ENCODE assay signal across 7 mouse cellular contexts in genomic region chr4:41568239-41568638, GRCm38 (mm10). TPM values are rescaled to one million over a fixed set of nuclear protein-coding genes. Genes with fewer than 3 reads are reported as not detected.
DNase-seq lines count a peak whose midpoint lies in the region; ATAC-seq and TF ChIP-seq lines count a peak whose summit lies in the region.

No protein-coding gene starts in this region.

- 4% methylated on average over 19 of the region's 19 CpGs for WGBS in forebrain, embryonic 11.5 days
- 2% methylated on average over 19 of the region's 19 CpGs for WGBS in hindbrain, embryonic 13.5 days
- 5% methylated on average over 19 of the region's 19 CpGs for WGBS in midbrain, embryonic 11.5 days

- H3K9me3 ChIP-seq in ES-Bruce4 (replicated peaks; ENCODE audit: control insufficient read depth, insufficient read depth, low read length, poor library complexity, severe bottlenecking), result no peaks in the 10 kb centered on the region
- no peaks in the 10 kb centered on the region for H3K9me3 ChIP-seq in forebrain, embryonic 11.5 days (ENCODE audit: control insufficient read depth, low read length)
- H3K9me3 ChIP-seq in hindbrain, embryonic 13.5 days, result no peaks in the 10 kb centered on the region
- H3K9me3 ChIP-seq in midbrain, embryonic 11.5 days (ENCODE audit: control insufficient read depth, low read length), result no peaks in the 10 kb centered on the region

- no peak for ATAC-seq in forebrain, embryonic 11.5 days (replicated peaks; ENCODE audit: low FRiP score)
- peak; percentile 18; the same call in 1 of the 2 replicates for ATAC-seq in hindbrain, embryonic 13.5 days (ENCODE audit: low FRiP score)
- no peak for ATAC-seq in midbrain, embryonic 11.5 days (ENCODE audit: low FRiP score)

- peak overlapping the region; percentile 79 for H3K4me3 ChIP-seq in ES-Bruce4 (ENCODE audit: low read depth, low read length)
- H3K4me3 ChIP-seq in forebrain, embryonic 11.5 days (ENCODE audit: low read depth, low read length), result peak overlapping the region; percentile 70
- peak overlapping the region; percentile 80 for H3K4me3 ChIP-seq in hindbrain, embryonic 13.5 days
- peak overlapping the region; percentile 60 for H3K4me3 ChIP-seq in midbrain, embryonic 11.5 days (ENCODE audit: low read depth, low read length)

- TF ChIP-seq CTCF in ES-Bruce4 (IDR thresholded peaks at IDR 0.05; ENCODE audit: low read depth, low read length), result no peak

- H3K4me2 ChIP-seq in forebrain, embryonic 11.5 days (ENCODE audit: low read depth, low read length, severe bottlenecking), result peak overlapping the region; percentile 89
- H3K4me2 ChIP-seq in hindbrain, embryonic 13.5 days, result peak overlapping the region; percentile 85
- H3K4me2 ChIP-seq in midbrain, embryonic 11.5 days, result peak overlapping the region; percentile 73

- TF ChIP-seq EP300 in ES-Bruce4 (IDR thresholded peaks at IDR 0.05; ENCODE audit: insufficient read depth, low read depth, low read length), result no peak

- intact Hi-C loops in left cerebral cortex, postnatal 14 days (cut with DNase I), result loop anchor here (5.0 kb wide), 2 partner anchors 46 to 101 kb away; partner anchors contain the start of gene Nudt2

- TF ChIP-seq POLR2A in ES-Bruce4 (IDR thresholded peaks at IDR 0.05; ENCODE audit: insufficient read depth, low read length), result no peak

- no peaks in the 10 kb centered on the region; the same call in 1 of the 2 replicates for H3K27me3 ChIP-seq in ES-Bruce4 (ENCODE audit: control insufficient read depth, insufficient read depth, low read length, poor library complexity, severe bottlenecking)
- H3K27me3 ChIP-seq in forebrain, embryonic 11.5 days (ENCODE audit: control insufficient read depth, insufficient read depth, low read length), result peaks cover 3% of the 10 kb centered on the region; the same call in 1 of the 2 replicates
- H3K27me3 ChIP-seq in hindbrain, embryonic 13.5 days, result no peaks in the 10 kb centered on the region
- no peaks in the 10 kb centered on the region for H3K27me3 ChIP-seq in midbrain, embryonic 11.5 days (ENCODE audit: control insufficient read depth, insufficient read depth, low read length)

- H3K9ac ChIP-seq in ES-Bruce4 (ENCODE audit: low read depth, poor library complexity, severe bottlenecking), result peak overlapping the region; percentile 67; the same call in 1 of the 2 replicates
- H3K9ac ChIP-seq in forebrain, embryonic 11.5 days (ENCODE audit: low read length), result peak overlapping the region; percentile 69
- peak overlapping the region; percentile 93 for H3K9ac ChIP-seq in hindbrain, embryonic 13.5 days
- H3K9ac ChIP-seq in midbrain, embryonic 11.5 days (ENCODE audit: low read length), result peak overlapping the region; percentile 59

- no peak overlapping the region for H3K27ac ChIP-seq in ES-Bruce4 (ENCODE audit: insufficient read depth, low read length)
- no peak overlapping the region for H3K27ac ChIP-seq in forebrain, embryonic 11.5 days (ENCODE audit: low read depth, low read length)
- peak overlapping the region; percentile 97 for H3K27ac ChIP-seq in hindbrain, embryonic 13.5 days
- H3K27ac ChIP-seq in midbrain, embryonic 11.5 days (ENCODE audit: low read depth, low read length), result peak overlapping the region; percentile 62

- H3K4me1 ChIP-seq in ES-Bruce4 (ENCODE audit: control insufficient read depth, insufficient read depth, low read length), result peaks cover 3% of the 10 kb centered on the region
- peaks cover 17% of the 10 kb centered on the region; the same call in 1 of the 2 replicates for H3K4me1 ChIP-seq in forebrain, embryonic 11.5 days (replicated peaks; ENCODE audit: control insufficient read depth, insufficient read depth, low read length)
- peaks cover 50% of the 10 kb centered on the region for H3K4me1 ChIP-seq in hindbrain, embryonic 13.5 days (replicated peaks)
- H3K4me1 ChIP-seq in midbrain, embryonic 11.5 days (ENCODE audit: control insufficient read depth, insufficient read depth, low read length), result peaks cover 25% of the 10 kb centered on the region

- no peaks in the 10 kb centered on the region for H3K36me3 ChIP-seq in ES-Bruce4 (ENCODE audit: control insufficient read depth, insufficient read depth, low read length, poor library complexity, severe bottlenecking)
- H3K36me3 ChIP-seq in forebrain, embryonic 11.5 days (ENCODE audit: control insufficient read depth, insufficient read depth, low read length), result no peaks in the 10 kb centered on the region
- peaks cover 8% of the 10 kb centered on the region; the same call in 1 of the 2 replicates for H3K36me3 ChIP-seq in hindbrain, embryonic 13.5 days
- no peaks in the 10 kb centered on the region for H3K36me3 ChIP-seq in midbrain, embryonic 11.5 days (ENCODE audit: control insufficient read depth, insufficient read depth, low read length)

- peak; percentile 46 for DNase-seq in adrenal gland, adult 8-10 months
- DNase-seq in forebrain, embryonic 11.5 days (ENCODE audit: low spot score), result peak; percentile 65
- DNase-seq in left cerebral cortex, postnatal 14 days (ENCODE audit: low spot score in 2 of 2), result peak; percentile 65 to 66
- peak; percentile 88 for DNase-seq in midbrain, embryonic 11.5 days (ENCODE audit: low spot score, missing footprints)
- DNase-seq in telencephalon, adult 2 months (ENCODE audit: low read depth, low spot score), result peak; percentile 74

RNA-seq across cellular contexts. Expression of gene Fam219a, which starts 1.1 kb away (rescaled TPM):
- 3.8 and 4.3 TPM in 2 replicates for polyA plus RNA-seq in ES-Bruce4 (2011; ENCODE audit: insufficient read depth, insufficient read length, low read depth, missing spikeins)
- total RNA-seq in adrenal gland, adult 8-10 months (2022), result 10 to 100 TPM; 21.1 to 33.4 (median 27.0) TPM
- 6.2 and 6.7 TPM in 2 replicates for polyA plus RNA-seq in forebrain, embryonic 11.5 days (2014; fragmentation: Nextera tagmentation; extraction: Ambion mirVana)
- polyA plus RNA-seq in hindbrain, embryonic 13.5 days (2015; fragmentation: Nextera tagmentation; extraction: Ambion mirVana), result 16.7 and 18.1 TPM in 2 replicates
- total RNA-seq in left cerebral cortex, postnatal 14 days (2021), result 100 to 1,000 TPM; 204 to 210 TPM
- polyA plus RNA-seq in midbrain, embryonic 11.5 days (2014; fragmentation: Nextera tagmentation; extraction: Ambion mirVana), result 8.5 and 8.8 TPM in 2 replicates

RNA-seq across cellular contexts. Expression of gene Dnaic1, which starts 1.3 kb away (rescaled TPM):
- 4.3 and 7.3 TPM in 2 replicates for polyA plus RNA-seq in ES-Bruce4 (2011; ENCODE audit: insufficient read depth, insufficient read length, low read depth, missing spikeins)
- total RNA-seq in adrenal gland, adult 8-10 months (2022), result under 1 TPM in 3 of 4 experiments, not detected in 1; 0.49 to 0.94 (median 0.86) TPM
- polyA plus RNA-seq in forebrain, embryonic 11.5 days (2014; fragmentation: Nextera tagmentation; extraction: Ambion mirVana), result 1.2 and 1.9 TPM in 2 replicates
- polyA plus RNA-seq in hindbrain, embryonic 13.5 days (2015; fragmentation: Nextera tagmentation; extraction: Ambion mirVana), result 3.2 and 5.0 TPM in 2 replicates
- 1 to 10 TPM; 5.6 to 8.6 TPM for total RNA-seq in left cerebral cortex, postnatal 14 days (2021)
- 1.7 and 1.9 TPM in 2 replicates for polyA plus RNA-seq in midbrain, embryonic 11.5 days (2014; fragmentation: Nextera tagmentation; extraction: Ambion mirVana)

RNA-seq across cellular contexts. Expression of gene 1110017D15Rik, which starts 51.1 kb away (rescaled TPM):
- not detected in 2 replicates for polyA plus RNA-seq in ES-Bruce4 (2011; ENCODE audit: insufficient read depth, insufficient read length, low read depth, missing spikeins)
- total RNA-seq in adrenal gland, adult 8-10 months (2022), result under 1 TPM in 2 of 4 experiments, not detected in 2; 0.38 to 0.68 TPM
- polyA plus RNA-seq in forebrain, embryonic 11.5 days (2014; fragmentation: Nextera tagmentation; extraction: Ambion mirVana), result 4.8 and 5.2 TPM in 2 replicates
- 9.8 and 17.9 TPM in 2 replicates for polyA plus RNA-seq in hindbrain, embryonic 13.5 days (2015; fragmentation: Nextera tagmentation; extraction: Ambion mirVana)
- 1 to 10 TPM; 8.7 TPM for total RNA-seq in left cerebral cortex, postnatal 14 days (2021)
- 3.6 and 4.6 TPM in 2 replicates for polyA plus RNA-seq in midbrain, embryonic 11.5 days (2014; fragmentation: Nextera tagmentation; extraction: Ambion mirVana)

Comparison
In these comparisons a context has a peak if more than half of its experiments do, and no peak if none do; other contexts are left out.
1. H3K27ac ChIP-seq: peak in hindbrain, embryonic 13.5 days (single experiment) and midbrain, embryonic 11.5 days (single experiment); none in ES-Bruce4 (single experiment) and forebrain, embryonic 11.5 days (single experiment).
2. Peak in every context shown above with its lines, with median percentiles within 50 percentile points of each other: H3K4me3 ChIP-seq, H3K9ac ChIP-seq, DNase-seq and H3K4me2 ChIP-seq.